Mouse (Mus musculus) liver, embryonic 14.5 days (tissue): ENCODE measurements around the gene Kdelr1.

Experiments
- CTCF ChIP-seq: IDR thresholded peaks from 2 replicates; pipeline ENCODE4 v1.5.1; 2016; ENCODE audit warnings: antibody characterized with exemption, low read depth, control low read depth
- EP300 ChIP-seq: IDR thresholded peaks from 2 replicates; pipeline ENCODE4 v1.6.1; 2016; ENCODE audit warnings: antibody characterized with exemption, low read depth

- TF ChIP-seq CTCF = no peak
- TF ChIP-seq EP300 = no peak
Observed at GRCm38 (mm10) chr7:45902481-45903002, 30.0 kb downstream of the Kdelr1 start.
